Mouse (Mus musculus) spleen, adult 2 months (tissue): ENCODE data around the gene Elp1.

Experiments used
- CTCF ChIP-seq: fragments of 200-500 bp; IDR thresholded peaks from 2 replicates; pipeline ENCODE4 v1.5.1; 2011; ENCODE audit warnings: mild to moderate bottlenecking, inconsistent platforms; ENCODE audit not compliant: insufficient read depth, insufficient read length, insufficient replicate concordance; ENCODE audit errors: extremely low read depth
- POLR2A ChIP-seq: fragments of 200-500 bp; IDR thresholded peaks from 2 replicates; pipeline ENCODE4 v1.6.1; 2011; ENCODE audit warnings: low read depth, low read length, inconsistent platforms

GRCm38 (mm10) chr4:56843963-56844362, 41.8 kb upstream of the Elp1 start:
- no peak for TF ChIP-seq CTCF
- TF ChIP-seq POLR2A: no peak
